Mouse (Mus musculus): ENCODE results near the gene Ugt8a. TPM values are rescaled to one million over a fixed set of nuclear protein-coding genes. Genes with fewer than 3 reads are reported as not detected.

The Ugt8a gene
- polyA plus RNA-seq, 1 experiment from 2014 or later, result 0.04 TPM

DNA sequence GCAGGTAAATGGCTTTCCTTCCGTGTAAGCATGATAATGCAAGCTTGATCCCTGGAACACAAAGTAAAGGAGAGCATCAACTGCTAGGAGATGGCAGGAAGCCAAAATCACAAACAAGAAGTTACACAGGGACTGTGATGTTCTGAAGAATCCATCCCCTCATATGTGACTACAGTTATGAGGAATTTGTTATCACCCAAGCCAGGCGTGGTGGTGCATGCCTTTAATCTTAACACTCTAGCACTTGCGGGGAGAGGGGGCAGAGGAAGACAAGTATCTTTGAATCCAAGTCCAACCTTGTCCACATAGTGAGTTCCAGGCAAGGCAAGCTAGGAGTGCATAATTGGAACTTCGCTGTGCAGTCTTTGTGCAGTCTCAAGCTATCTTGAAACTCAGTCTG is 110.4 kb downstream of the Ugt8a start:
- Histone ChIP-seq H3K4me1 (no peaks in the 10 kb centered on the region), H3K4me2 (no peak overlapping the region), H3K27me3 (replicated peaks) (no peaks in the 10 kb centered on the region), H3K9ac (no peak overlapping the region), H3K27ac (no peak overlapping the region), H3K4me3 (no peak overlapping the region), H3K36me3 (no peaks in the 10 kb centered on the region), H3K9me3 (replicated peaks) (no peaks in the 10 kb centered on the region)
- 46% methylated on average over 4 of the region's 4 CpGs for WGBS (ENCODE audit: insufficient replicate concordance)
- no peak for ATAC-seq

- Histone ChIP-seq H3K4me2 (no peak overlapping the region), H3K36me3 (no peaks in the 10 kb centered on the region), H3K4me3 (no peak overlapping the region), H3K4me1 (no peaks in the 10 kb centered on the region), H3K27ac (no peak overlapping the region), H3K27me3 (replicated peaks) (no peaks in the 10 kb centered on the region), H3K9ac (no peak overlapping the region), H3K9me3 (replicated peaks) (no peaks in the 10 kb centered on the region)
- no peak for ATAC-seq
- 67% methylated on average over 4 of the region's 4 CpGs for WGBS (ENCODE audit: insufficient replicate concordance)
Measured at GRCm38 (mm10) chr3:125827256-125827655, 111.2 kb downstream of the Ugt8a start.

DNA sequence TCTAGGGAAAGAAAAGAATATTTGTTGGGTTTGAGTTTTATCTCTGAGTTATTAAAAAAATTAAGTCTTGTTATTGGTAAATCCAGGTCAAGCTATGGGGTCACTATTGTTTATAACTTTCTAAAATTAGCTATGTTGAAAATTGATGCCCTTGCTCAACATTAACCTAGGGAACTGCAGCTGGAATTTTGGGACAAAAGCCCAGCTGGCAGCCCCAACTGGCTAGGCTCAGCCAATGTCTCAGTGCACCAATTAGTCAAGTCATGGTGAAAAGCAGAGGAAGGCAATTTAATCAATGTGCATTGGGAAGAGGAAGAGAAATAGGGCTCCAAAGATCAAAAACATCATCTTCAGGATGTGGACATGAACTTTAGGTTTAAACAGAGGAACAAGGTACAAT is 118.7 kb downstream of the Ugt8a start:
- Histone ChIP-seq H3K27me3 (replicated peaks) (no peaks in the 10 kb centered on the region), H3K9ac (no peak overlapping the region), H3K36me3 (no peaks in the 10 kb centered on the region), H3K4me1 (no peaks in the 10 kb centered on the region), H3K4me2 (no peak overlapping the region), H3K27ac (no peak overlapping the region), H3K4me3 (no peak overlapping the region), H3K9me3 (replicated peaks) (no peaks in the 10 kb centered on the region)
- no peak for ATAC-seq

All from liver, embryonic 12.5 days (tissue).